8 mouse cellular contexts compared by ENCODE assay signal in genomic region chrX:169989691-169990631, GRCm38 (mm10). TPM values are rescaled to one million over a fixed set of nuclear protein-coding genes. Genes with fewer than 3 reads are reported as not detected.
A peak's percentile ranks its signal among the peaks of the same experiment; 100 is the strongest.
DNase-seq lines count a peak whose midpoint lies in the region; ATAC-seq and TF ChIP-seq lines count a peak whose summit lies in the region.
"Not testable (repeated sequence)": the region's sequence is repeated elsewhere in the genome, so short reads cannot be mapped to it uniquely, and the experiment has no call there.

No protein-coding gene starts in this region.

- peaks cover 74% of the 10 kb centered on the region for H3K9me3 ChIP-seq in heart, embryonic 14.5 days (ENCODE audit: control insufficient read depth, low read length)
- peaks cover 28% of the 10 kb centered on the region for H3K9me3 ChIP-seq in liver, postnatal 0 days (ENCODE audit: low read length)
- H3K9me3 ChIP-seq in neural tube, embryonic 14.5 days (ENCODE audit: control insufficient read depth, low read length), result peaks cover 50% of the 10 kb centered on the region

- TF ChIP-seq POLR2A in brain, embryonic 14.5 days (IDR thresholded peaks at IDR 0.05; ENCODE audit: borderline replicate concordance, extremely low read depth, insufficient read depth, insufficient read length, poor library complexity, severe bottlenecking), result not testable (repeated sequence)

- ATAC-seq in erythroblast, adult 5-6 weeks (replicated peaks; ENCODE audit: low FRiP score, poor library complexity, severe bottlenecking), result peak; percentile 18; the same call in 1 of the 2 replicates
- not testable (repeated sequence) for ATAC-seq in heart, embryonic 14.5 days (ENCODE audit: insufficient number of reproducible peaks, insufficient read depth, low FRiP score, low read depth); neural tube, embryonic 14.5 days (ENCODE audit: low read depth)
- ATAC-seq in liver, postnatal 0 days, result peak; percentile 1; the same call in 1 of the 2 replicates

- peak overlapping the region in 1 of 2 experiments; percentile 7; a peak in 1 of 4 replicates for H3K4me3 ChIP-seq in heart, embryonic 14.5 days (ENCODE audit: control insufficient read depth in 1 of 2, insufficient read depth in 1 of 2, low read depth in 1 of 2, low read length in 2 of 2)
- peak overlapping the region; percentile 1; the same call in 1 of the 2 replicates for H3K4me3 ChIP-seq in liver, postnatal 0 days (ENCODE audit: low read depth, low read length)
- peak overlapping the region; percentile 2; the same call in 1 of the 2 replicates for H3K4me3 ChIP-seq in neural tube, embryonic 14.5 days (ENCODE audit: low read depth, low read length)

- not testable (repeated sequence) for H3K27ac ChIP-seq in heart, embryonic 14.5 days (replicated peaks in 1 of 2; ENCODE audit: control insufficient read depth in 1 of 2, insufficient read depth in 1 of 2, low read depth in 2 of 2, low read length in 2 of 2); liver, postnatal 0 days (ENCODE audit: low read depth); neural tube, embryonic 14.5 days (ENCODE audit: low read depth, low read length)

- TF ChIP-seq CTCF in brain, embryonic 14.5 days (IDR thresholded peaks at IDR 0.05; ENCODE audit: borderline replicate concordance, extremely low read depth, insufficient read depth, insufficient read length); liver, postnatal 0 days (IDR thresholded peaks at IDR 0.05; ENCODE audit: low read depth): not testable (repeated sequence)

- not testable (repeated sequence) for H3K27me3 ChIP-seq in heart, embryonic 14.5 days (ENCODE audit: control insufficient read depth, insufficient read depth, low read length); neural tube, embryonic 14.5 days (ENCODE audit: control insufficient read depth, insufficient read depth, low read length)
- H3K27me3 ChIP-seq in liver, postnatal 0 days (ENCODE audit: insufficient read depth, low read length), result peaks cover 12% of the 10 kb centered on the region; the same call in 1 of the 2 replicates

- H3K9ac ChIP-seq in heart, embryonic 14.5 days (ENCODE audit: low read length); liver, postnatal 0 days (replicated peaks); neural tube, embryonic 14.5 days (replicated peaks; ENCODE audit: low read depth, low read length): not testable (repeated sequence)

- not testable (repeated sequence) for TF ChIP-seq EP300 in liver, postnatal 0 days (IDR thresholded peaks at IDR 0.05; ENCODE audit: low read depth)

- 66% methylated on average over 56 of the region's 56 CpGs for whole genome bisulfite sequencing in heart, embryonic 14.5 days
- 60% methylated on average over 56 of the region's 56 CpGs for WGBS in liver, postnatal 0 days (ENCODE audit: insufficient replicate concordance)
- whole genome bisulfite sequencing in neural tube, embryonic 14.5 days, result 63% methylated on average over 56 of the region's 56 CpGs

- peaks cover 45% of the 10 kb centered on the region for H3K36me3 ChIP-seq in heart, embryonic 14.5 days (ENCODE audit: control insufficient read depth, insufficient read depth, low read length)
- H3K36me3 ChIP-seq in liver, postnatal 0 days (replicated peaks; ENCODE audit: insufficient read depth, low read length), result peaks cover 15% of the 10 kb centered on the region
- peaks cover 21% of the 10 kb centered on the region for H3K36me3 ChIP-seq in neural tube, embryonic 14.5 days (ENCODE audit: control insufficient read depth, insufficient read depth, low read length)

- H3K4me1 ChIP-seq in heart, embryonic 14.5 days (ENCODE audit: control insufficient read depth in 2 of 2, insufficient read depth in 2 of 2, low read length in 2 of 2); liver, postnatal 0 days (ENCODE audit: insufficient read depth); neural tube, embryonic 14.5 days (ENCODE audit: control insufficient read depth, insufficient read depth, low read length): not testable (repeated sequence)

- DNase-seq in CD4-positive, CD25-positive, alpha-beta regulatory T cell, adult 2 months (ENCODE audit: low read depth, low spot score), result peak; percentile 93
- DNase-seq in brain, embryonic 14.5 days (ENCODE audit: low read depth), result peak; percentile 78
- peak; percentile 88 for DNase-seq in kidney, postnatal 4 days
- peak; percentile 73 for DNase-seq in liver, postnatal 0 days
- DNase-seq in testis, postnatal 10 days (ENCODE audit: low spot score), result peak; percentile 88

- H3K4me2 ChIP-seq in heart, embryonic 14.5 days (ENCODE audit: low read length), result peak overlapping the region; percentile 19; the same call in 1 of the 2 replicates
- peak overlapping the region; percentile 6; the same call in 1 of the 2 replicates for H3K4me2 ChIP-seq in liver, postnatal 0 days (ENCODE audit: low read depth, low read length)
- H3K4me2 ChIP-seq in neural tube, embryonic 14.5 days (ENCODE audit: low read depth, low read length), result peak overlapping the region; percentile 8; the same call in 1 of the 2 replicates

RNA-seq across cellular contexts. Expression of gene Gm21887, which starts 19.5 kb away (rescaled TPM):
- 476 and 1,536 TPM in 2 replicates for polyA plus RNA-seq in brain, embryonic 14.5 days (2012; rRNA removed)
- total RNA-seq in erythroblast, adult 5-6 weeks (2015; ENCODE audit: low replicate concordance), result 4.0 and 24.0 TPM in 2 replicates
- 59.6 and 87.8 TPM in 2 replicates for total RNA-seq in erythroblast, adult 5-6 weeks (2017; ENCODE audit: low replicate concordance)
- polyA plus RNA-seq in heart, embryonic 14.5 days (2014; fragmentation: Nextera tagmentation; extraction: Ambion mirVana), result 181 and 228 TPM in 2 replicates
- 64.4 and 87.0 TPM in 2 replicates for polyA plus RNA-seq in liver, postnatal 0 days (2015; fragmentation: Nextera tagmentation; extraction: Ambion mirVana)
- 150 and 359 TPM in 2 replicates for polyA plus RNA-seq in neural tube, embryonic 14.5 days (2014; fragmentation: Nextera tagmentation; extraction: Ambion mirVana)
